Mouse (Mus musculus) kidney, embryonic 16.5 days (tissue): ENCODE results near the gene Speg. TPM values are rescaled to one million over a fixed set of nuclear protein-coding genes. Genes with fewer than 3 reads are reported as not detected.

Experiments
- ATAC-seq: fragments of 200-750 bp; cut with Nextera tagmentation; 2 replicates; pipeline ENCODE4 v1.8.0; 2017; ENCODE audit warnings: moderate TSS enrichment; ENCODE audit not compliant: low FRiP score, low TSS enrichment
- H3K27ac ChIP-seq: fragments of 300-500 bp; sonication (generic); 2 replicates; pipeline ENCODE4 v1.5.1; 2014; ENCODE audit warnings: low read length
- H3K27me3 ChIP-seq: fragments of 300-500 bp; sonication (generic); 2 replicates; pipeline ENCODE4 v1.6.1; 2014; ENCODE audit warnings: low read length, control low read depth, mixed read lengths; ENCODE audit not compliant: insufficient read depth
- H3K36me3 ChIP-seq: fragments of 300-500 bp; sonication (generic); 2 replicates; pipeline ENCODE4 v1.6.1; 2014; ENCODE audit warnings: low read length, control low read depth, mixed read lengths; ENCODE audit not compliant: insufficient read depth
- H3K4me1 ChIP-seq: fragments of 300-500 bp; sonication (generic); 2 replicates; pipeline ENCODE4 v1.6.1; 2014; ENCODE audit warnings: low read length, control low read depth, mixed read lengths; ENCODE audit not compliant: insufficient read depth
- H3K4me2 ChIP-seq: fragments of 300-500 bp; sonication (generic); replicated peaks from 2 replicates; pipeline ENCODE4 v1.6.1; 2014; ENCODE audit warnings: low read depth, low read length
- H3K4me3 ChIP-seq: fragments of 300-500 bp; sonication (generic); 2 replicates; pipeline ENCODE4 v1.5.1; 2014; ENCODE audit warnings: mild to moderate bottlenecking, low read length
- H3K9ac ChIP-seq: fragments of 300-500 bp; sonication (generic); replicated peaks from 2 replicates; pipeline ENCODE4 v1.6.1; 2014; ENCODE audit warnings: low read length
- H3K9me3 ChIP-seq: fragments of 300-500 bp; sonication (generic); 2 replicates; pipeline ENCODE4 v1.6.1; 2016; ENCODE audit warnings: low read length, control low read depth
- WGBS: fragments of 180-500 bp; shearing (Covaris S2); extraction: QIAGEN DNeasy Blood & Tissue Kit; methylation state at CpG from one replicate; pipeline ENCODE4 v1.1.7; 2014; 5-methylcytosine and 5-hydroxymethylcytosine counted together
- polyA plus RNA-seq: library from polyadenylated mRNA; unstranded; fragments of >200 nt; fragmentation: Nextera tagmentation; extraction: Ambion mirVana; gene quantifications from 2 replicates; pipeline ENCODE4 v1.2.1, GENCODE M21; 2015

The Speg gene
- polyA plus RNA-seq, 1 experiment from 2014 or later: 61.4 TPM

DNA sequence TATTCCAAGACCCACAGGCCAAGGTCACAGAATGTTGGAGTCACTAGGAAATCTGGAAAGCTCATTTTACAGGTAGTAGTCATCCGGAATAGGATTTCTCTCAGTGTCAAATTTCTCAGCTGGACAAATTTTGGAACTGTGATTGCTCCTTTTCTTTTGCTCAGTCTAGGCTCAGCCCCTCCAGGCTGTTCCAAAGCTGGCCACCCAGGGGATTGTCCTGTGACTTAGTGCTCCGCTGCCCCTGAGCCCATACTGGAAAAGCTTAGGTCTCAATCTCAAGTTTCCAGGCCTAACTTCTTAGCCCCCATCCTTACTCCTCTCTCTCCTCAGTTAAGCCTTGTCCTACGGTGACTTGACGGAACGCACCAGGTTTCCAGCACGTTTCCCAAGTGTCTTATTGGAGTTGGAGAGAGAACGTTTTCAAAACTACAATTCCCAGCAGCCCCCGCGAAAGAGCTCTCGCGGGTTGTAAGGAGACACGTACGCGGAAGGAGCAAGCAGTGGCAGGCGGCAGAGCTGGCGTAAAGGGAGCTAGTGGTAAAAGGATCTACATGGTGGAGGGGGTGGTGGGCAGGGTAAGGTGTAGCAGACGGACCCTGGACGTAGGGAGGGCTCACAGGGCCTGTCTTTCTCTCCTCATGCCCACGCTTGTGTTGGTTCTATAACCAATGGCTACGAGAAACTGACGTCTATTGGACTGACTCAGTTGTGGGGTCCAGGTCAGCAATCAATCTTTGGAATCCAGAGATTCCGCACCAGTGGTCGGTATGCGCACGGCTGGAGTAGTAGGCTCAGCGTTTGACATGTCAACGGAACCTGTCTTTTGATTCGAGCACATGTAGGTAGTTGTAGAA lies 60.6 kb downstream of the Speg start, which contains the start of gene Gmppa:
Gene Gmppa, plus strand, starts transcription at position 456 of the 854 bp plus-strand sequence.
- Histone ChIP-seq H3K4me2 (peak within 1 kb of the TSS; percentile 68), H3K27ac (peak within 1 kb of the TSS; percentile 41), H3K4me1 (peaks cover 13% of the 10 kb centered on the region), H3K9ac (peak within 1 kb of the TSS; percentile 80), H3K4me3 (peak within 1 kb of the TSS; percentile 71), H3K27me3 (no peaks in the 10 kb centered on the region), H3K9me3 (no peaks in the 10 kb centered on the region), H3K36me3 (peaks cover 3% of the 10 kb centered on the region; the same call in 1 of the 2 replicates)
- 3% methylated on average over 28 of the region's 28 CpGs for WGBS
- peak; percentile 87 for ATAC-seq

DNA sequence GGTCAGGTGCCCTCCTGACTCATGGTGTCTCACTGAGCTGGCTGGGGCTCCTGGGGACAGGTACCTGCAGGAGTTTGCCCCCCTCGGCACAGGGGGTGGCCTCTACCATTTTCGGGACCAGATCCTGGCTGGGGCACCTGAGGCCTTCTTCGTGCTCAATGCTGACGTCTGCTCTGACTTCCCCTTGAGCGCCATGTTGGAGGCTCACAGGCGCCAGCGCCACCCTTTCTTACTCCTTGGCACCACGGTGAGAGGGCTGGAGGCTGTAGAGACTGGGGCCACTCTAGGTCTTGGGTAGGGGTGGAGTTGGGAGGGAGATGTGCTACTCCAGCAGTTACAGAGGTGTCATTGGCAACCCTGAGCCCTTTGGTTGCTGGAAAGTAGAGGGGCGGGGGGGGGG lies 63.7 kb downstream of the Speg start:
- WGBS: 79% methylated on average over 8 of the region's 9 CpGs
- H3K36me3 ChIP-seq: peaks cover 5% of the 10 kb centered on the region; the same call in 1 of the 2 replicates
- no peak overlapping the region for H3K9ac ChIP-seq
- no peak overlapping the region for H3K4me2 ChIP-seq
- H3K4me1 ChIP-seq: peaks cover 30% of the 10 kb centered on the region
- H3K9me3 ChIP-seq: no peaks in the 10 kb centered on the region
- ATAC-seq: no peak
- H3K4me3 ChIP-seq: no peak overlapping the region
- no peaks in the 10 kb centered on the region for H3K27me3 ChIP-seq
- no peak overlapping the region for H3K27ac ChIP-seq

DNA sequence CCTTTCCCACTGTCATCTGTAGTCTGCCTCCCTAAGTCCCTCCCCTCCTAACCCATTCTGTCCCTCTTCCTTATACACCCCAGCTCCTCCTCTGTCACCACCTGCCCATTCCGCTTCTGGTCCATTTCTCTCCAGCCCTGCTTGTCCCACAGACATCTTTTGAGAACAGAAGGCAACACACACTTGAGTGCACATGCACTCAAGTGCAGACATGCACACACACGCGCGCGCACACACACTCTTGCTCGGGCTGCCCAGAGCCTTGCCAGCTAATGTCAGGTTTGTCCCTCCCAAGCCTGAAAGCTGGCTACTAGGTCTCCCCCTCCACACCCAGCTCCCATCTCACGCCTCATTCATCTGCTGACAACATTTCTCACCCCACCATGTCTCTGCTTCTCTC lies 65.6 kb downstream of the Speg start:
- no peaks in the 10 kb centered on the region for H3K9me3 ChIP-seq
- H3K9ac ChIP-seq: no peak overlapping the region
- ATAC-seq: no peak
- 0 out of 2 replicates have a peak, but pooled peaks cover 3% of the 10 kb centered on the region for H3K27me3 ChIP-seq
- H3K36me3 ChIP-seq: peaks cover 5% of the 10 kb centered on the region; the same call in 1 of the 2 replicates
- no peak overlapping the region for H3K4me2 ChIP-seq
- no peak overlapping the region for H3K27ac ChIP-seq
- WGBS: 87% methylated on average over 7 of the region's 7 CpGs
- H3K4me3 ChIP-seq: no peak overlapping the region
- H3K4me1 ChIP-seq: peaks cover 49% of the 10 kb centered on the region

DNA sequence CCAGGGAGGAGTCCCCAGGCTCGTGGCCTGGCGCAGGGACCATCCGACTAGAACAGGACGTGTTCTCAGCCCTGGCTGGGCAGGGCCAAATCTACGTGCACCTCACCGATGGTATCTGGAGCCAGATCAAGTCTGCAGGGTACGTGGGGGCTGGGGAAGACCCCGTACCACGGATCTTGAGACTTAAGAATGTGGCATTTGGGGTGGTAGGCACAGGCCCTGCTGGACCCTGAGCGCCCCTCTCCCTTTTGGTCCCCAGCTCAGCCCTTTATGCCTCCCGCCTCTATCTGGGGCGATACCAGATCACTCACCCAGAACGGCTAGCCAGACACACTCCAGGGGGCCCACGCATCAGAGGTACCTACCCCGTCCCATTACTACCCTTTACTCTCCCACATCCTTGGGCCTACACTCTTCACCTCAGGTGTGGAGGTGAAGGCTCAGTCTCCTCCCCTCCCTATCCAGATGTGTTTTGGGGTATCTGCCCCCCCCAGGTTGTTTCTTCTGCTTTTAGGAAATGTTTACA lies 66.4 kb downstream of the Speg start:
- Histone ChIP-seq H3K27ac (no peak overlapping the region), H3K4me2 (no peak overlapping the region), H3K27me3 (peaks cover 3% of the 10 kb centered on the region; the same call in 1 of the 2 replicates), H3K4me3 (no peak overlapping the region), H3K36me3 (peaks cover 5% of the 10 kb centered on the region; the same call in 1 of the 2 replicates), H3K4me1 (peaks cover 53% of the 10 kb centered on the region), H3K9me3 (no peaks in the 10 kb centered on the region), H3K9ac (no peak overlapping the region)
- no peak for ATAC-seq
- 68% methylated on average over 15 of the region's 15 CpGs for WGBS

DNA sequence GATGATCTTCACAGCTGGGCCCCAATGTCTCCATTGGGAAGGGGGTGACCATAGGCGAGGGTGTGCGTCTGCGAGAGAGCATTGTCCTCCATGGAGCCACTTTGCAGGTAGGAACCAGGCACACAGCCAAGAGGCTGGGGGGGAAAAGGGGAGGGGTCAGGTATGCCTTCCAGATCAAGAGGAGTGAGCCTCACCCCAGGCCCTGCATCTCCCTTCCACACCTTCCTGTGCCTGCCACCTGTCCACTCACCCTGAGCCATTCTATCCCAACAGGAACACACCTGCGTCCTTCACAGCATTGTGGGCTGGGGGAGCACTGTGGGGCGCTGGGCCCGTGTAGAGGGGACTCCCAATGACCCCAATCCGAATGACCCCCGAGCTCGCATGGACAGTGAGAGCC lies 67.1 kb downstream of the Speg start:
- H3K9ac ChIP-seq: peak overlapping the region; percentile 40; the same call in 1 of the 2 replicates
- no peak overlapping the region for H3K4me3 ChIP-seq
- no peak overlapping the region for H3K4me2 ChIP-seq
- no peak overlapping the region for H3K27ac ChIP-seq
- peaks cover 5% of the 10 kb centered on the region; the same call in 1 of the 2 replicates for H3K27me3 ChIP-seq
- no peak for ATAC-seq
- no peaks in the 10 kb centered on the region for H3K9me3 ChIP-seq
- peaks cover 5% of the 10 kb centered on the region; the same call in 1 of the 2 replicates for H3K36me3 ChIP-seq
- 80% methylated on average over 9 of the region's 9 CpGs for WGBS
- H3K4me1 ChIP-seq: peaks cover 53% of the 10 kb centered on the region

DNA sequence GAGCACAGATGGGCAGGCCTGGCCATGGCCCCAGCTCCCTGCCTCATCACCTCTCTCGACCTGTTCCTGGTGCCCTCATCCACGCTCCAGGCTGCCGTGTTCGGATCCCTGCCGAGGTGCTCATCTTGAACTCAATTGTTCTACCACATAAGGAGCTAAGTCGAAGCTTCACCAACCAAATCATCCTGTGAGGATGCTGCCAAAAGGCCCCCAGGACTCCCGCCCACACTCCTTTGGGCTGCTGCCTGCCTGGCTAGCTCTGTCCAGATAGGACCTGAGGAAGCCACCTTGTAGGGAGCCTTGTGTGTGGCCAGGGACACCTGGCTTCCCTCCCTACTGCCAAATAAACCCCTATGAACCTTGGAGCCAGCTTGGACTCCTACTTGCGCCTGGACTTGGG lies 67.7 kb downstream of the Speg start:
- H3K27ac ChIP-seq: 0 out of 2 replicates have a peak overlapping the region, but pooled peaks have one; percentile 27
- H3K9me3 ChIP-seq: no peaks in the 10 kb centered on the region
- no peak overlapping the region for H3K9ac ChIP-seq
- peaks cover 5% of the 10 kb centered on the region; the same call in 1 of the 2 replicates for H3K36me3 ChIP-seq
- H3K4me1 ChIP-seq: peaks cover 57% of the 10 kb centered on the region
- peaks cover 11% of the 10 kb centered on the region; the same call in 1 of the 2 replicates for H3K27me3 ChIP-seq
- no peak for ATAC-seq
- WGBS: 44% methylated on average over 8 of the region's 8 CpGs
- H3K4me3 ChIP-seq: no peak overlapping the region
- H3K4me2 ChIP-seq: no peak overlapping the region

DNA sequence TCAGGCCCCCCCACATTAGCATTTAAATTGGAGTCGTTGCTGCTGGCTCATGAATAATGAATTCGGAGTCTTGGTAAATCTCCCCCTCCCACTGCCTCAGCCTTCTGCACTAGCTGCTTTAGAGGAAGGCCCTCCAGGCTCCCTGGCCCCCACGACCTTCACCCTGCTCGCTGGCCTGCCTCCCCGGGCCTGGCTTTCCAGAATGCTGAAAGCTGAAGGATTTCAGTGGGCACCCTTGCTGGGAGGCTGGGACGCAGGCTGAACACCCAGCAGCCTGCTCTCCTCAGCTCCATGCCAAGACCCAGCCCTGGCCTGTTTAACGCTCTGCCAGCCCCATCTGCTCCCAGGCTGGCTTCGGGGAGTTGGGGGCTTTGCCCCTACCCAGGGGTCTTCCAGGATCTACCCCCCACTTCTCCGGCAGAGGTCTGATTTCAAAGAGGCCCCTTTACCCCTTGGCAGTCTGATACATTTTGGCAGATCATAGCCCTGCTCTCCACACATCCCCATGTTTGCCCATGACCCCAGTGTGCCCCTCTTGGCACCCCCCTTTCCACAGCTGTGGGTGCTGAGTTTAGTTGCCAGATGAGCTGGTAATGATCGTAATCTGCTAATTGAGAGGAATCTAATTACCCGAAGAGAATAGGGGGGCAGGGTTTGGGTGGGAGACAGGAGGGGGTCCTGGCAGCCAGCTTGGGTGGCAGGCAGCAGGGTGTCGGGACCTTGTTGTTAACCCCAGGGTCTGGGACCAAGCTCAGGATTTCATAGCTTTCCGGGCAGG lies 68.3 kb downstream of the Speg start:
- Histone ChIP-seq H3K9me3 (no peaks in the 10 kb centered on the region), H3K36me3 (peaks cover 5% of the 10 kb centered on the region; the same call in 1 of the 2 replicates), H3K27me3 (peaks cover 14% of the 10 kb centered on the region; the same call in 1 of the 2 replicates), H3K27ac (peak overlapping the region; percentile 43; the same call in 1 of the 2 replicates), H3K4me2 (no peak overlapping the region), H3K4me1 (peaks cover 64% of the 10 kb centered on the region), H3K9ac (0 out of 2 replicates have a peak overlapping the region, but pooled peaks have one; percentile 10), H3K4me3 (no peak overlapping the region)
- ATAC-seq: no peak
- 29% methylated on average over 12 of the region's 13 CpGs for WGBS

DNA sequence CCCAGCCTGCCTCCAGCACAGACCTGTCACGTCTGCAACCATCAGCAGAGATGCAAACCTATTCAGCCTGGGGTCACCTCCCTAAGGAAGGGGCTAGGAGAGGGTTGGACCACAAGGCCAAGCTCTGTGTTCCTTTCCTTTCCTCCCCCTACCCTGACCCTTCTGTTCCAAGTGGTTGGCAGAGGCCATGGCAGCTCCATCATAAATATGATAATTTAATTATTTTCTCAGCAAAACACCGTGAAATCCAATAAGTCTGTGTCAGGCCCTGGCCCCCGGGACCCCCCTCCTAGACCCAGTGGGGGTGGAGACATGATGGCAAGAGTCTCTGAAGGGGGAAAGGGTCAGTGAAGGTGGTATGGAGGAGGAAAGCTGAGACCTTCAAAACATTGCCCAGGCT lies 69.1 kb downstream of the Speg start:
- no peak overlapping the region for H3K4me2 ChIP-seq
- H3K4me1 ChIP-seq: peaks cover 71% of the 10 kb centered on the region
- H3K9me3 ChIP-seq: no peaks in the 10 kb centered on the region
- peak overlapping the region; percentile 7; the same call in 1 of the 2 replicates for H3K27ac ChIP-seq
- no peak overlapping the region for H3K9ac ChIP-seq
- no peak overlapping the region for H3K4me3 ChIP-seq
- ATAC-seq: no peak
- peaks cover 20% of the 10 kb centered on the region for H3K27me3 ChIP-seq
- WGBS: 15% methylated on average over 3 of the region's 3 CpGs
- H3K36me3 ChIP-seq: peaks cover 5% of the 10 kb centered on the region; the same call in 1 of the 2 replicates

DNA sequence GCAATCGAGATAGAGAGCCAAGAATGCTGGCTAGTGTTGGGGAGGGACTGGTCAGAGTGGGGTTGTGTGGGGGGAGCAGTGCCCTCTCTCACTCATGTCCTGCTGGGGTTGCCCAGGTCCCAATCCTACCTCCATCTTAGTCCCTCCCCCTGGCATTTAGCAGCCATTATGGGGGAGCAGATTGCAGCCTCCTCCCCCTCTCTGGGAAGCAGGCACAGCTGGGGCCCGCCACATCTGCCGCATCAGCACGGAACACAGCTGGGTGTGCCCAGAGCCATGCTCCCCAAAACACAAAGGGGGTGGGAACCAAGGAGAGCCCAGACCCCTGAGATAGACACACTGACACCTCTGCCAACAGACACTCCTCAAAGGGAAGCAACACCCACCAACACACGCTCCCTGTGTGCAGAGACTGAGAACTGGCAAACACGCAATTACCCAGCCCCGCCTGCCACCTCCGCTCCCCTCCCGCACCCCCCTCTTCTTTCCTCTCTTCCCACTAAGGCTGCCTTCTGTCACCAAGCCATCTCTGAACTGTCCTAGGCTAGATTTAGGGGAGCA lies 70.1 kb downstream of the Speg start:
- WGBS: 13% methylated on average over 9 of the region's 9 CpGs
- H3K4me1 ChIP-seq: peaks cover 81% of the 10 kb centered on the region
- peaks cover 29% of the 10 kb centered on the region for H3K27me3 ChIP-seq
- no peak for ATAC-seq
- H3K4me2 ChIP-seq: peak overlapping the region; percentile 47; the same call in 1 of the 2 replicates
- no peak overlapping the region for H3K27ac ChIP-seq
- H3K4me3 ChIP-seq: no peak overlapping the region
- peaks cover 5% of the 10 kb centered on the region; the same call in 1 of the 2 replicates for H3K36me3 ChIP-seq
- H3K9ac ChIP-seq: no peak overlapping the region
- no peaks in the 10 kb centered on the region for H3K9me3 ChIP-seq
